Mouse (Mus musculus) MEL (cell line): ENCODE measurements around the gene Ttpal.

Experiments
- CHD1 ChIP-seq: IDR thresholded peaks from 2 replicates; pipeline ENCODE4 v1.6.1; 2012; ENCODE audit warnings: low read depth, mild to moderate bottlenecking, inconsistent platforms, low read length, improper control_type of control experiment
- CTCF ChIP-seq, 3 experiments: IDR thresholded peaks in 2 of 3; conservative IDR thresholded peaks in 1 of 3; 2 replicates each; pipeline ENCODE4 v1.5.1; 2011 to 2012; ENCODE audit warnings: low read length in 3 of 3, low read depth in 2 of 3, mild to moderate bottlenecking in 2 of 3, improper control_type of control experiment in 1 of 3, inconsistent platforms in 1 of 3, mixed read lengths in 1 of 3, moderate library complexity in 1 of 3; ENCODE audit not compliant: control insufficient read depth in 1 of 3, insufficient read depth in 1 of 3, poor library complexity in 1 of 3, severe bottlenecking in 1 of 3
- GABPA ChIP-seq: IDR thresholded peaks from 2 replicates; pipeline ENCODE4 v1.6.1; 2012; ENCODE audit warnings: low read depth, mild to moderate bottlenecking, inconsistent platforms, low read length, improper control_type of control experiment, moderate library complexity
- GATA1 ChIP-seq: IDR thresholded peaks from 2 replicates; pipeline ENCODE4 v1.6.1; 2011; ENCODE audit warnings: low read depth, low read length, improper control_type of control experiment
- HCFC1 ChIP-seq: IDR thresholded peaks from 2 replicates; pipeline ENCODE4 v1.6.1; 2012; ENCODE audit warnings: low read depth, mild to moderate bottlenecking, inconsistent platforms, low read length, improper control_type of control experiment, moderate library complexity
- MAZ ChIP-seq: IDR thresholded peaks from 2 replicates; pipeline ENCODE4 v1.6.1; 2012; ENCODE audit warnings: low read depth, mild to moderate bottlenecking, inconsistent platforms, low read length, improper control_type of control experiment
- MEF2A ChIP-seq: IDR thresholded peaks from 2 replicates; pipeline ENCODE4 v1.6.1; 2014; ENCODE audit warnings: low read depth, mild to moderate bottlenecking, inconsistent platforms, low read length, improper control_type of control experiment; ENCODE audit not compliant: poor library complexity, insufficient replicate concordance, severe bottlenecking; ENCODE audit errors: extremely low read depth
- MYB ChIP-seq: IDR thresholded peaks from 2 replicates; pipeline ENCODE4 v1.6.1; 2011; ENCODE audit warnings: mild to moderate bottlenecking, low read depth, low read length, improper control_type of control experiment
- MYC ChIP-seq: IDR thresholded peaks from 2 replicates; pipeline ENCODE4 v1.6.1; 2011; ENCODE audit warnings: low read depth, mild to moderate bottlenecking, low read length, improper control_type of control experiment, moderate library complexity
- POLR2A ChIP-seq, 2 experiments: IDR thresholded peaks; 2 replicates each; pipeline ENCODE4 v1.6.1; 2011 to 2012; ENCODE audit warnings: low read length in 2 of 2, mild to moderate bottlenecking in 2 of 2, control low read depth in 1 of 2, improper control_type of control experiment in 1 of 2, low read depth in 1 of 2, moderate library complexity in 1 of 2; ENCODE audit not compliant: control insufficient read depth in 1 of 2, insufficient read depth in 1 of 2, poor library complexity in 1 of 2
- POLR2AphosphoS2 ChIP-seq: IDR thresholded peaks from 2 replicates; pipeline ENCODE4 v1.6.1; 2011; ENCODE audit warnings: low read length, improper control_type of control experiment
- SIN3A ChIP-seq: IDR thresholded peaks from 2 replicates; pipeline ENCODE4 v1.6.1; 2012; ENCODE audit warnings: low read length, improper control_type of control experiment, inconsistent platforms
- USF1 ChIP-seq: IDR thresholded peaks from 2 replicates; pipeline ENCODE4 v1.6.1; 2014; ENCODE audit warnings: low read depth, mild to moderate bottlenecking, inconsistent platforms, low read length, improper control_type of control experiment, moderate library complexity
- ZNF384 ChIP-seq: IDR thresholded peaks from 2 replicates; pipeline ENCODE4 v1.6.1; 2012; ENCODE audit warnings: low read depth, mild to moderate bottlenecking, inconsistent platforms, low read length, improper control_type of control experiment

DNA sequence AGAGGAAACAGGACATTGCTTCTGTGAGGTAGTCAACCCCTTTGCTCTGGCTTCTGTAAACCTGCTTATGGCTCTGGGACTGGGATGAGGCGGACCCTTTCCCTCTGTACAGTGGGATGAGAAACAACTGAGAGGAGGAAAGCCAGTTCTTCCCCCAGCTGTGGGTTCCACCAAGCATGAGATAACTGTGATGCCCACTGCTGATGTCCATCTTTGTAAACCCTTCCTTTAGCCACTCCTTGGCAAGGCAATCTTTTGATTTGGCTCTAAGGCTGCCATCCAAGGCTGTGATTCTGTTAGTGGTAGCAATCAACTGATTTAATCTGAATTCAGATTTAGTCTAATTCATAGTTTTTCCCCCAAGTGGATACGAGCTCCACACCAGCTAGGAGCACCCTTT, 55.4 kb downstream of the Ttpal start:
- TF ChIP-seq GABPA (no peak), CHD1 (no peak), POLR2A (IDR thresholded peaks at IDR 0.05; ENCODE audit: control insufficient read depth in 1 of 2, insufficient read depth in 1 of 2, low read depth in 1 of 2, low read length in 2 of 2, poor library complexity in 1 of 2) (no peak), GATA1 (no peak), ZNF384 (no peak), MEF2A (no peak), MYB (no peak), MAZ (no peak), USF1 (no peak), CTCF (IDR thresholded peaks at IDR 0.05 in 2 of 3, conservative IDR thresholded peaks at IDR 0.05 in 1 of 3; ENCODE audit: control insufficient read depth in 1 of 3, insufficient read depth in 1 of 3, low read depth in 2 of 3, low read length in 3 of 3, poor library complexity in 1 of 3, severe bottlenecking in 1 of 3) (no peak), POLR2AphosphoS2 (no peak), SIN3A (no peak), MYC (no peak), HCFC1 (no peak)
